Mouse (Mus musculus) spleen, adult 2 months (tissue): Measurements from ENCODE around the gene B3gnt4.

Experiments
- CTCF ChIP-seq: fragments of 200-500 bp; IDR thresholded peaks from 2 replicates; pipeline ENCODE4 v1.5.1; 2011; ENCODE audit warnings: mild to moderate bottlenecking, inconsistent platforms; ENCODE audit not compliant: insufficient read depth, insufficient read length, insufficient replicate concordance; ENCODE audit errors: extremely low read depth
- POLR2A ChIP-seq: fragments of 200-500 bp; IDR thresholded peaks from 2 replicates; pipeline ENCODE4 v1.6.1; 2011; ENCODE audit warnings: low read depth, low read length, inconsistent platforms

GRCm38 (mm10) chr5:123525281-123525680 is 15.0 kb downstream of the B3gnt4 start, which contains the start of gene Gm49027:
- TF ChIP-seq CTCF (no peak), POLR2A (no peak)
